Mouse (Mus musculus) ES-Bruce4 (cell line): ENCODE measurements around the gene Def6.

Experiments used
- CTCF ChIP-seq: IDR thresholded peaks from one replicate; pipeline ENCODE4 v1.8.1; 2011; ENCODE audit warnings: low read depth, low read length
- EP300 ChIP-seq: IDR thresholded peaks from 2 replicates; pipeline ENCODE4 v1.6.1; 2011; ENCODE audit warnings: low read depth, low read length; ENCODE audit not compliant: insufficient read depth
- POLR2A ChIP-seq: IDR thresholded peaks from one replicate; pipeline ENCODE4 v1.8.1; 2011; ENCODE audit warnings: low read length; ENCODE audit not compliant: insufficient read depth

- TF ChIP-seq CTCF, result no peak
- TF ChIP-seq EP300, result no peak
- no peak for TF ChIP-seq POLR2A
Observed at GRCm38 (mm10) chr17:28256651-28257328, 49.2 kb downstream of the Def6 start.
